Mouse (Mus musculus) gastrocnemius, postnatal 14 days (tissue): Measurements from ENCODE around the gene Castor2. TPM values are rescaled to one million over a fixed set of nuclear protein-coding genes. Genes with fewer than 3 reads are reported as not detected.
A peak's percentile ranks its signal among the peaks of the same experiment; 100 is the strongest.

ENCODE experiments used
- DNase-seq: peaks from one replicate; pipeline ENCODE4 v3.0.0; 2021; ENCODE audit warnings: mixed read lengths
- intact Hi-C: fragments of 180-260 bp; cut with DNase I; formaldehyde crosslinking; loops from one replicate; pipeline ENCODE4 v1.15.1; 2025; ENCODE audit warnings: low total_unique reads
- long read RNA-seq, 2 experiments: library from polyadenylated mRNA; stranded (forward); transcript quantifications; one replicate each; pipeline ENCODE4 v2.0.0; 2021
- total RNA-seq, 2 experiments: library from RNA; stranded (reverse); gene quantifications; 2 replicates each; pipeline ENCODE4 v1.2.3; 2021

Gene Castor2
- total RNA-seq, result 10 to 100 TPM; 36.5 to 40.2 TPM
- long read RNA-seq, experiment 1, full-length matches to known transcripts, result 5 of 28 reads
- long read RNA-seq, experiment 1, partial matches to known transcripts, result 14 of 28 reads
- long read RNA-seq, experiment 1, other reads (novel, unspliced or antisense), result 9 of 28 reads
- long read RNA-seq, experiment 2, full-length matches to known transcripts, result 21 of 51 reads
- long read RNA-seq, experiment 2, partial matches to known transcripts, result 0 of 51 reads
- long read RNA-seq, experiment 2, other reads (novel, unspliced or antisense), result 30 of 51 reads

GRCm38 (mm10) chr5:134099496-134100211 lies at the start of gene Castor2:
Gene Castor2 (plus strand): TSS chr5:134099711.
- DNase-seq, result peak; percentile 95
- intact Hi-C loops, result no loop called here

DNA sequence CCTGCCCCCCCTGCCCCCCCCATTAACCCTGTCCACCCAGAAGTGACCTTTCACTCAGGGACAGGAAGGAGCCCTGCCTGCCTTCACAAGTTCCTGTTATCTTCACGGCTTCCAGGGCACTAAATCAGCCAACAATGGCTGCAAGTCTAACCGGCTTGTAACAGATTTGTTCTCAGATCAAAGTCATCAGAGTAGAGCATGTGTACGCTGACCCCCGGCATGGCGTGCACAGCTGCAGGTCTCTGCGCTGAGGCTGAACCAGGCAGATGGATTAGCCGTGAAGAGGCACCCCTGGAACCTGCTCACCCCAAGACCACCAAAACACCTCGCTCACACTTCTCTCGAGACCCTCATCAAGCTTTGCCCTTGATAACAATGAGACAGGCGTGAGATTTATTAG lies 48.8 kb upstream of the Castor2 start:
- DNase-seq, result no peak
- intact Hi-C loops, result no loop called here

DNA sequence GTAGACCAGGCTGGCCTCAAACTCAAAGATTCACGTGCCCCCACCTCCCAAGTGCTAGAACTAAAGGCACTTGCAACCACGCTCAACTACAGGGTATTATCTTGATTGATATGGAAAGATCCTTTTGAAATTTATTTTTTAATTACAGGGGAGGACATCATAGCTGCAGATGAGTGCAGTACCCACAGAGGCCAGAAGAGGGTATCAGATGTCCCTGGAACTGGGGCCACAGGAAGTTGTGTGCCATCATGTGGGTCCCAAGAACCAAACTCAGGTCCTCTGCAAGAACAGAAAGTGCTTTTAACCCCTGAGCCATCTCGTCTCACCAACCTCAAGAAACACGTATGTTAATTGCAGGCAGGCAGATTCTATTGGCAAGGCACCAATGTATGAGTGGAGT lies 46.9 kb upstream of the Castor2 start:
- intact Hi-C loops, result no loop called here
- DNase-seq, result no peak

DNA sequence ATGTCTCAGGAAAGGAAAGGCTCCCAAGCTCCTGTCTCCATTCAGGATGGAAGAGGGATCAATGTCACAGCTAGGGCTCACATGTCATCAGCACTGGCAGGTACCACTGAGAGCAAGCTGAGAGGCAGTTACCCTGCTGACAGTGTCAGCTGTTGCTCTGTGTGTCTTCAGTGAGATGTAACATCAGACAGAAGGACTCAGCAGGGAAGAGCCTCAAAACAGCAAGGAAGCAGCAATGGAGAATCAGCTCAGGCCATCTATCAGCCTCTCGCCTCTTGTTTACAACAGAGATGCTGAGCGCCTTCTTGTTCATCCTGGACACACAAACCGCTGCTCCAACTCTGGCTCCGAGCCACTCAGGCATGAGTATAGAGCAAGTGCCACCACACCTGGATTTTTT lies 45.0 kb upstream of the Castor2 start:
- intact Hi-C loops, result no loop called here
- DNase-seq, result no peak

DNA sequence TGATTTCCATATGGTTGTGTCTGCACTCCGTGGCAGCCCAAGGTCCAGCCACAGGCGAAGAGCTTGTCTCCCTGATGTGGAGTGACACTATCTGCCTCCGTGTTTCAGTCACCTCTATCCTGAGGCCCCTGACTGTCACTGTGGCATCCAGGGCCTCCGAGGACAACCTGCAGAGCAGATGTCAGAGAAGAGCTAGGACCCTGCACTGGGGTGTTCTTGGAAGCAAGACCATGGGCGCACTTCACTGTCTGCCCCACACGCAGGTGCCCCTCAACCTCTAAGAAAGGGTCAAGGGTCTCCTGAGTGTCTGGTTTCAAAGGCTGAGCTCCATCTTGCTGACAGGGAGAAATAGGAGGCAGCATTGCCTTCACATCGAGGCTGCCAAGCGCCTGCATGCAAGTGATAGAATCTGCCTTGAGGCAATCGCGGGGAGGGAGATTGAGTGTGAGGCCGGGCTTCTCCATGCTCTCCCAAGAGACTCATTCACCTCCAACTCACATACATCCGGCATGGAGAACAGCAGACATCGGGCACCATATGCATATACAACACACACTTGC lies 40.6 kb upstream of the Castor2 start:
- intact Hi-C loops, result no loop called here
- no peak for DNase-seq

- intact Hi-C loops, result no loop called here
- DNase-seq, result peak; percentile 89
These were observed 36.0 kb upstream of the Castor2 start for GRCm38 (mm10) chr5:134063362-134064064.

- intact Hi-C loops, result no loop called here
These were observed 33.2 kb upstream of the Castor2 start for GRCm38 (mm10) chr5:134066261-134066660.

GRCm38 (mm10) chr5:134067924-134068323 lies 31.6 kb upstream of the Castor2 start:
- intact Hi-C loops, result no loop called here
- DNase-seq, result no peak

More at GRCm38 (mm10) chr5:134066261-134066660, 33.2 kb upstream of the Castor2 start:
- no peak for DNase-seq

- no peak for DNase-seq
- intact Hi-C loops, result no loop called here
These were observed 25.9 kb upstream of the Castor2 start for GRCm38 (mm10) chr5:134073512-134074041.

- intact Hi-C loops, result no loop called here
- DNase-seq, result no peak
These were observed 25.1 kb upstream of the Castor2 start for GRCm38 (mm10) chr5:134074368-134074767.

DNA sequence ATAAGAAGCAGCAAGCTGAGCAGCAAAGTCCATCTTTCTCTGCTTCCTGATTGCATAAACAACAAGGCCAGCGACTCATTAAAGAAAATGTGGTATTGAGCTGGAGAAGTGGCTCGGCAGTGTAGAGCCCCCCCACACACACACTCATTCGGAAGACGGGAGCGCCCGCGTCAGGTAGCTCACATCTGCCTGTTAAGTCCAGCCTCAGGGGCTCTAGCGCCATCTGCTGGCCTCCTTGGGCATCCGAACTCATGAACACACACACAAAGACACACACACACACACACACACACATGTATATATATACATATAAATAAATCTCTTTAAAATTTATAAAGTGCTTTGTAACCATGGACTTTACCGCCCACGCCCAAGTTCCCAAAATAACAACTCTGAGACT lies 23.3 kb upstream of the Castor2 start:
- DNase-seq, result no peak
- intact Hi-C loops, result no loop called here

DNA sequence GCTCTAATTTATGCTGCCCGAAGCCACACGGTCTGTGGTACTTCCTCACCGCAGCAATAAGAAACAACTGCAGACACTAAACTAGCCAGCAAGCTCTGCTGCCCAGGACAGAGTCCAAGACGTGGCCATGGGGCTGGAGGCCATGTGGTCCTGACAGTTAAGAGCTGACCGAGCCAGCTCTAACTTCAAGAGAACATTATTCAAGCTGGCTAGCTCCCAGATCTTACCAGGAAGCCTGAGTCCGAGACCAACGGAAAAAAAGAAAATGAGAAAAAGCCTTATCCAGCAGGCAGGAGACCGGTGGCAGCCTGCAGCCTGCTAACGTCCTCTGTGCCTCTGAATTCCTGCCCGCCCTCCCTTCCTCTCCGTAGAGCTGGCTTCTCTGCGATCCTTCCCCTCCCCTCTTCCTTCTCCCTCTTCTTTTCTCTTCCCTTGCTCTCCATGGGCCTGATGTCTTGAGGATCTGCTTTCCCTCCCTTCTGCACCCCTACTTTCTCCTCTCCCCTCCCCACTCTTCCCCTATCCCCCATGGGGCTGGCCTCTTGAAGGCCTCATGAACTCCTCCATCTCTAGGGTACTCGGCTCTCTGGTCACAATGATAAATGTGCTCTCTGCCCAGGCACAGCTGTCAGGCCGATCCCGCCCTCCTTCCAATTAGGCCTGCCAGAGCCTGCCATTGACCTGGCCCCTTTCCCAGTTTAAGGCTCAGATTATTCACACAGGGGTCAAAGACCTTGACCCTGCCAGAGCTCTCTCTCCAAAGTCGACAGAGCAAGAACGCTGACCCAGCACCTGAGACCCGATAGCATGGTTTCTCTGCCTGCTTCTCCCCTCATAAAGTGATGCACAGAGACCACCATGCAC lies 18.6 kb upstream of the Castor2 start:
- intact Hi-C loops, result loop anchor here (10.0 kb wide), 1 partner anchor 844 kb away; no protein-coding TSS in a partner anchor
- peak; percentile 58 for DNase-seq

- DNase-seq, result no peak
- intact Hi-C loops, result loop anchor here (10.0 kb wide), 1 partner anchor 840 kb away; no protein-coding TSS in a partner anchor
These were observed 14.3 kb upstream of the Castor2 start for GRCm38 (mm10) chr5:134085227-134085626.

GRCm38 (mm10) chr5:134085887-134086639 lies 13.4 kb upstream of the Castor2 start:
- intact Hi-C loops, result loop anchor here (10.0 kb wide), 1 partner anchor 839 kb away; no protein-coding TSS in a partner anchor
- no peak for DNase-seq

GRCm38 (mm10) chr5:134087211-134087610 lies 12.3 kb upstream of the Castor2 start:
- no peak for DNase-seq
- intact Hi-C loops, result loop anchor here (10.0 kb wide), 1 partner anchor 838 kb away; no protein-coding TSS in a partner anchor

DNA sequence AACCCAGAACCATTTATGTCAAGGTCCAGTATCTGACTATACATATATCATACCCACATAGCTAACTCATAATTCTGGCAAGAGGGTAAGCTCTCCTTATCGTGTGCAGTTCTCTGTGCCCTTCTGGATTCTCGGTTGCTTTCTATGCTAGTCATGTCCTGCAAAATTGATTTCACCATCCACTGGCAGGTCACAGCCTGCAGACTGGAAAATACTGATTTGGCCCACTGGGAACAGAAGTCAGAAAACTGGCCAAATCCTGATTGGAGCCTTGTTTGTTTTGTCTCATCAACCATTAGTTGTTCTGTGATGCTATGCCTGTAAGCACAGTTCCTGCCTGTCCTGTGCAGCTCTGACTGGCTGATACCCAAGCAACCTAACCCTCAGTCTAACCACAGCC lies 3.7 kb upstream of the Castor2 start:
- intact Hi-C loops, result no loop called here
- no peak for DNase-seq

DNA sequence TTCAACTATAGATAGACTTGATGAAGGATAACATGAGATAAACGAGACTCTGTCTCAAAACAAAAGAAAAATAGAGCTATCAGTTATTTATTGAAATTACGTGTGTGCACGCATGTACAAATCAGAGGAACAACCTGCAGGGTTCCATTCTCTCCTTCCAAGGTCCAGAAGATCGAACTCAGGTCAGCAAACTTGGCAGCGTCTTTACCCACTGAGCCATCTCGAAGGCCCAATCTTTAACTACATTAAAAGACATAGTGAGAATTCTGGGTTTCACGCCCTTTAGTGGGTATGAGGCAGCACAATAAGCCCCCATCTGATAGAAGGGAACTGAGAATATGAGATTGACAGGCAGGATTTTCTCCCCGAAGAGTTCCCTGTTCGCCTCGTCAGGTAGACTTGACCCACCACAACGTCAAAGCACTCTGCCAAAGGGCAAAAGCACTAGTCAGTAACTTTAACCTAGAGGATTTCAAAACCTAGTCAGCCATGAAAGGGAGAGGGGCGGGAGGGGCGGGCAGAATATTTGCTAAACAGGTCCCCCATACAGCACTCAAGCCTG lies 1.1 kb upstream of the Castor2 start:
- no peak for DNase-seq
- intact Hi-C loops, result no loop called here

DNA sequence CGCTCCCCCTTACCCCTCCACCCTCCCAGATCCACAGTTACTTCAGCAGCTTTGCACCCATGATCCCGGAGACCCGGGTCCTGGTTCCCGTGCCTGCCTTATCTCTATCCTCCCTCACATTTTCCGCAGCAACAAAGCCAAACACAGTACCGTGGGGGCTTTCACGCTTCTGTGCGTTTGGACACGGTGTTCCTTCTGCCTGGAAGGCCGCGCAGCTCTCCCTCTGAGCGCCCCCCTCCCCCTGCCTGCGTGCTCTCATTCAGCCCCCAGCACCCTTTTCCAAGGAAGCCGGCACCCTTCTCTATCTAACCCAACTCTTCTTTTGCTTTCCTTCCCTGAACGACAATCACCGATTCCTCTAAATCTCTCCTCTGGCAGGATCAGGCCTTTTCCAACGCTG lies 535 bp upstream of the Castor2 start:
- intact Hi-C loops, result no loop called here

More for the DNA sequence above, 535 bp upstream of the Castor2 start:
- DNase-seq, result peak; percentile 35
